Mouse (Mus musculus): Measurements from ENCODE around the gene Sez6l2.

DNA sequence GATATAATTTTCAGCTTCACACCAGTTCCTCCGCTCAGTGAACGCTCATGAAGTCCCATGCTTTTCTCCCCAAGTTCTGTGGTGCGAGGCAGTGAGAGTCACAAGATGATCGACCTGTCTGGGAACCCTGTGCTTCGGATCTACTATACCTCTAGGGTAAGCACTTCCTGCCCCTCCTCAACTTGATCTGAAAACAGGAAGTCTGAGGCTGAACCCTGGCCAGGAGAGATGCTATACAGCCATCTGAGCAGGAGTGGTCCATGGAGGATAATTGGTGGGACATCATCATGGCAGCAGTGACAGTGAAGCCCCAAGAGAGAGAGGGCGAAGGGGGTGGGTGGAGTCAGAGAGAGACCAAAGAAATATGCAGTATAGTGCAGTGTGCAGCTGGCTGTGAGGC lies 28.5 kb downstream of the Sez6l2 start:
- TF ChIP-seq CTCF (IDR thresholded peaks at IDR 0.05; ENCODE audit: low read depth): no peak
- TF ChIP-seq EP300 (IDR thresholded peaks at IDR 0.05; ENCODE audit: low read depth): no peak

Data from liver, postnatal 0 days (tissue).